ENCODE assay signal across 13 mouse cellular contexts in the genomic region with DNA sequence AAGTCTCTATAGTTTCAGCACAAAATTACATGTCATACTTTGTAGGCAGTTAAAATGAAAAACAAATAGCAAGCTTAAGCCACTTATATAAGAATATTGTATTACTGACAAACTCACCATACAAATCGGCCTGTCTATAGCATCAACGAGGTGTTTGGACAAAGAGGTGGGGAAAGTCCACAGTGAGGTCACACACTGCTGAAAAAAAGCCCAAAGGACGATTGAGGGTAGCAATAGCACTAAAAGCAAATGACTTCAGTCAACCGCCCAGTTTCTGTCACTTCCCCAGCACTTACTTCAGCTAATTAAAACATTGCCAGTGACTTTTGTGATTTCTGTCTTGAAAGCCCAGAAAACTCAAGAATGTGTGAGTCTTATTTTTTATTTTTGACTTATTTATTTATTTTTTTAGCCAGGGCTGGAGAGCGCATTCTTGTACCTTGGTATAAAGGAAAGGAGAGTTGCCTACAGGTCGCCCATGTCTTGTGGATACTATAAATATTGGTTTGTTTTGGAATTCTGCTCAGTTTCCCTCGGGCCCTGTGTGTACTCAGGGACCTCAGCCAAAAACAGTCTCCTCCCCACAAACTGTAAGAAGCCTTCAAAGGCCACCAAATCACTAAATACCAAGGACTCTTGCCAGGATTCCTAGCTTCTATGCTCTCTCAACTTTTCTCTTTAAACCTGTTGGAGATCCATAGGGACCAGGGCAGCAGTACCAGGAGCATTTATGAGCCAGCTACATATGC.
DNase-seq lines count a peak whose midpoint lies in the region; ATAC-seq and TF ChIP-seq lines count a peak whose summit lies in the region.
"Had no signal": no experiment of that assay in that cellular context is flagged by ENCODE, and none has a peak within 500 bp of the region (broad histone marks: within the 10 kb centered on the region; RNA-seq: fewer than 3 reads in every experiment).

No protein-coding gene starts in this region.

- 0 out of 2 replicates have a peak, but pooled peaks cover 3% of the 10 kb centered on the region for H3K4me1 ChIP-seq in heart, embryonic 12.5 days (replicated peaks)
- no peaks in the 10 kb centered on the region for H3K4me1 ChIP-seq in cortical plate, adult 2 months (ENCODE audit: control insufficient read depth, insufficient read depth, low read length)
- H3K4me1 ChIP-seq in kidney, embryonic 14.5 days (ENCODE audit: control insufficient read depth, insufficient read depth, low read length) = no peaks in the 10 kb centered on the region
- H3K4me1 ChIP-seq: neural tube, embryonic 13.5 days had no signal

- ATAC-seq in heart, embryonic 12.5 days (ENCODE audit: insufficient number of reproducible peaks, low FRiP score) = no peak
- peak; percentile 35; the same call in 1 of the 2 replicates for ATAC-seq in kidney, embryonic 14.5 days (ENCODE audit: low FRiP score, low TSS enrichment)
- ATAC-seq: intestine, embryonic 15.5 days had no signal

- H3K4me3 ChIP-seq in heart, embryonic 12.5 days = no peak overlapping the region
- H3K4me3 ChIP-seq in cortical plate, adult 2 months (ENCODE audit: insufficient read depth, low read length) = no peak overlapping the region
- H3K4me3 ChIP-seq in kidney, embryonic 14.5 days (ENCODE audit: low read length) = no peak overlapping the region
- H3K4me3 ChIP-seq: intestine, embryonic 15.5 days; liver, embryonic 15.5 days; neural tube, embryonic 13.5 days had no signal

- TF ChIP-seq POLR2A in cortical plate, adult 2 months (IDR thresholded peaks at IDR 0.05; ENCODE audit: extremely low read depth, insufficient read depth, low read length) = no peak

- H3K27ac ChIP-seq in heart, embryonic 12.5 days (ENCODE audit: poor library complexity, severe bottlenecking) = no peak overlapping the region
- H3K27ac ChIP-seq in cortical plate, adult 2 months (ENCODE audit: insufficient read depth, low read length) = peak overlapping the region; percentile 67
- H3K27ac ChIP-seq in kidney, embryonic 14.5 days (ENCODE audit: low read depth, low read length) = no peak overlapping the region
- H3K27ac ChIP-seq: intestine, embryonic 15.5 days; liver, embryonic 15.5 days; neural tube, embryonic 13.5 days had no signal

- H3K9me3 ChIP-seq in heart, embryonic 12.5 days (replicated peaks) = no peaks in the 10 kb centered on the region
- no peaks in the 10 kb centered on the region for H3K9me3 ChIP-seq in kidney, embryonic 14.5 days (ENCODE audit: control insufficient read depth, low read length)
- H3K9me3 ChIP-seq: intestine, embryonic 15.5 days; liver, embryonic 15.5 days; neural tube, embryonic 13.5 days had no signal

- no peaks in the 10 kb centered on the region for H3K36me3 ChIP-seq in heart, embryonic 12.5 days
- H3K36me3 ChIP-seq in kidney, embryonic 14.5 days (ENCODE audit: control insufficient read depth, insufficient read depth, low read length) = no peaks in the 10 kb centered on the region
- H3K36me3 ChIP-seq: intestine, embryonic 15.5 days; liver, embryonic 15.5 days; neural tube, embryonic 13.5 days had no signal

- peak; percentile 11 to 21 for DNase-seq in heart, adult 9 months (ENCODE audit: low spot score in 2 of 2)
- DNase-seq in lung, postnatal 25 days (ENCODE audit: low spot score) = peak; percentile 39
- DNase-seq in embryo, embryonic 9.5 days (ENCODE audit: extremely low spot score) = no peak
- no peak for DNase-seq in testis, postnatal 10 days (ENCODE audit: low spot score)
- DNase-seq: cerebellum, postnatal 10 days; midbrain, embryonic 14.5 days; right cerebral cortex, adult 18-20 months had no signal

- no peak overlapping the region for H3K4me2 ChIP-seq in heart, embryonic 12.5 days
- no peak overlapping the region for H3K4me2 ChIP-seq in kidney, embryonic 14.5 days (replicated peaks; ENCODE audit: low read depth, low read length)
- H3K4me2 ChIP-seq: intestine, embryonic 15.5 days; liver, embryonic 15.5 days; neural tube, embryonic 13.5 days had no signal

- no peak for TF ChIP-seq CTCF in cortical plate, adult 2 months (IDR thresholded peaks at IDR 0.05; ENCODE audit: extremely low read depth, insufficient read depth, low read length)

- no peak overlapping the region for H3K9ac ChIP-seq in heart, embryonic 12.5 days
- no peak overlapping the region for H3K9ac ChIP-seq in kidney, embryonic 14.5 days (ENCODE audit: low read depth, low read length)
- H3K9ac ChIP-seq: intestine, embryonic 15.5 days; liver, embryonic 15.5 days; neural tube, embryonic 13.5 days had no signal

- WGBS in heart, embryonic 12.5 days = 64% methylated on average over 7 of the region's 7 CpGs
- WGBS in kidney, embryonic 14.5 days = 48% methylated on average over 7 of the region's 7 CpGs

- no peaks in the 10 kb centered on the region for H3K27me3 ChIP-seq in heart, embryonic 12.5 days (replicated peaks)
- H3K27me3 ChIP-seq in kidney, embryonic 14.5 days (ENCODE audit: control insufficient read depth, insufficient read depth, low read length) = no peaks in the 10 kb centered on the region
- H3K27me3 ChIP-seq: intestine, embryonic 15.5 days; liver, embryonic 15.5 days; neural tube, embryonic 13.5 days had no signal

Comparison
In these comparisons a context has a peak if more than half of its experiments do, and no peak if none do; other contexts are left out.
1. DNase-seq: peak in heart, adult 9 months (2 of 2) and lung, postnatal 25 days (single experiment); none in embryo, embryonic 9.5 days (single experiment) and testis, postnatal 10 days (single experiment).